Mouse (Mus musculus): Measurements from ENCODE around the gene Pdlim7.

The Pdlim7 gene

DNA sequence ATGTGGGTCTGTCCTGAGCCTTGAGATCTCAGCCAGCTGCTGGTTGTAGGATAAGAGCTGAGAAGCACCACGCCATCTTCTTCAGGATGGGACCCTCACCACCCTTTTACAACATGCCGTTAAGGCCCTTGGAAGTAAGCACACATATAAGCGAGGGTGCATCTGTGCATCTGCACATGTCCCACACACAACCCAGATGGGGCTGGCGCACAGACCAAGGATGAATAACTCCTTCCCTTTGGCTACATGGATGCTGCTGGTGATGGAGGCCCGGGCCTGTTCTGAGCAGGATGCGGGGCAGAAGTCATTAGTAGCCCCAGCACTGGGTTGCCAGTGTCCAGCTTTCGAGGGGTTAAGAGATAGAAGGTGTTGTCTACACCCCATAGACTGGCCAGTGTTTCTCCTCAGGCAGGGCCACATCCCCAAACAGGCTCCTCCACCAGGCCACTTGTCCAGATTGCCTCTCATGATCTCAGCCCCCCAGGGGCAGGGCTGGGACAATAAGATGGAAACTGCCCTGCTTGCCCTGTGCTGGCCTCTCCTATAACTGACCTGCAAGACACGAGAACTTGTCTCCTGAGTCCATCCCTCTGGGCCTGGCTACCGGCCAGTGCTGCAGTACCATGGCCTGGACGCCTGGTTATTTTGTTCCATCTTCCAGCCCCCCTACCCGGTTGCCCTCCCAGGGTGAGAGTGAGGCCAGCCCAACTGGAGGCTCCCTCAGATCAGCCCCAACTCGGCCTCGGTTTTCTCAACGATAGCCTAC lies 27.3 kb downstream of the Pdlim7 start:
- peak; percentile 43 for DNase-seq (ENCODE audit: low spot score)

DNA sequence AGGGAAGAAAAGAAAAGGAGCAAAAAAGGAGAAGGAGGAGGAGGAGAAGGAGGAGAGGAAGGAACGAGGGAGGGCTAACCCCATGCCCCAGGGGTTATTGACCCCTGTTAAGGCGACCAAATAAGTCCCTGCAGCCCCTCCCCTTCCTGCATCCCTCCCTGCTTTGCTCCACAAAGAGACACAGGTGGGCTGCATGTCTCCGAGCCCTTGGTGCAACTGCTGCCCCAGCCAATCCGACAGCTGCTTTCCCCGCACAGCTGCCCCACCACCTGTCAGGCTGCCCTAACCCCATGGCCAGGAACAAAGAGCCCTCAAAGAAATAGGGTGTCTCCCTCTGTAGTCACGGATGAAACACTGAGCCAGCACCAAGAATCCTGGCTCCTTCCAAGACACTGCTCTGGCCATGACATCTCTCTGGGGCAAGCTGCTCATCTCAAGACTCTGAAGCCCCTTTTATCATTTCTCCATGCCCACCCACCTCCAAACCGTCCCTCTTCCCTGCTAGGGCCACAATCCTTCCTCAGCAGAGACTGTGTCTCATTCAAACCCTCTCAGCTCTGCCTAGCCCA lies 28.9 kb downstream of the Pdlim7 start:
- DNase-seq (ENCODE audit: low spot score), result no peak

DNA sequence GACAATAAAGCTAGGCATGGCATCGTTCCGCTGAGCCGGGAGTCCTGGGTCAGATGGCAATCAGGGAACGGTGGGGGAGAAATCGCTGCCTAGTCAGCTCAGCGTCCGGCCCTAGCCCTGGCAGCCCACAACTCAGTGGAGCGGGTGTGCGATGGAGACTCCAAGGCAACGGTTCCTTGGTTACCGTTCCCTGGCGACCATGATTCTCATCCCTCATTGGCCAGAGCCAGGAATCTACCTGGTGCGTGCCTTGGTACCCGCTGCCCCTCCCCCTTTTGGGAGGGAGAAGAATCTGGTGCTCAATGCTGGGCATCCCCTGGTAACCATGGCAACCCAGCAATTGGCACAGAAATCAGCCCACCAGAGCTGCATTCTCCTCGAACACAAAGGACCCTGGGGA lies 29.9 kb downstream of the Pdlim7 start:
- DNase-seq (ENCODE audit: low spot score), result peak; percentile 73

- no peak for DNase-seq (ENCODE audit: low spot score)
Observed at GRCm38 (mm10) chr13:55483071-55483470, 30.4 kb downstream of the Pdlim7 start.

DNA sequence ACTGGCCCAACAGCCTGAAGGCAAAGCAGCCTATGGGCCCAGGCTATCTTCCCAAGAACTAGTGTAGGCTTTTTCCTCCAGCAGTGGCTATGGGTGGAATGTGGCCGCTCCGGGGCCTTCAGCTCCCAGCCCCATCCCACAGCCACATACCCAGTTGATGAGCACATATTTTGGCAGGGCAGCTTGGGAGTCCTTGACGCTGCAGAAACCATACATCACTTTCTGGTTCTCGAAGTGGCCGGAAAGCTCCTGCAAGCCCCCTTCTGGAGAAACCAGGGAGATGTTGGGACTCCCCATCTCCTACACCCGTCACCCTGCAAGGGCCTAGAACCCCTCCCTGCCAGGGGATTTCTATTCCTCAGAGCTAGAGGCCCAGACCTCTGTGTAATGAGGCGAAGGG lies 30.9 kb downstream of the Pdlim7 start:
- no peak for DNase-seq (ENCODE audit: low spot score)

GRCm38 (mm10) chr13:55479929-55480328 lies 33.5 kb downstream of the Pdlim7 start:
- no peak for DNase-seq (ENCODE audit: low spot score)

DNA sequence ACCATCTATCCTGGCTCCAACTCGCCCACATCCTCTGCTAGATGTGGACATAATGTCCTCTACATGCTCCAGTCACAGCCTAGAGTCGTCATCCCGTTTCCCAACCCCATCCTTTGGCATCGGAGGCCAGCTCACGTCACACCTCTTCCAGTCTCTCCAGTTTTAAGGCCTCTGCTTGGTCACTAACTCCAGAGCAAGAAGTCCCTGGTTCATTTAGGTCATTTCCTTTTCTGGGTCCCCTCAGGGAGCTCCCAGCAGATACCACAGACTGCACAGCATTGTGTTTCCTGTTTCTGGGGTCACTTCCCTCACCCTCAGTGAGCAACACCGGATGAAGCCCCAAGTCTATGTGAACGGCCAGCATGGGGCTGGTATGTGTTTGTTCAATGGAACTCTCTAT lies 34.5 kb downstream of the Pdlim7 start:
- no peak for DNase-seq (ENCODE audit: low spot score)

DNA sequence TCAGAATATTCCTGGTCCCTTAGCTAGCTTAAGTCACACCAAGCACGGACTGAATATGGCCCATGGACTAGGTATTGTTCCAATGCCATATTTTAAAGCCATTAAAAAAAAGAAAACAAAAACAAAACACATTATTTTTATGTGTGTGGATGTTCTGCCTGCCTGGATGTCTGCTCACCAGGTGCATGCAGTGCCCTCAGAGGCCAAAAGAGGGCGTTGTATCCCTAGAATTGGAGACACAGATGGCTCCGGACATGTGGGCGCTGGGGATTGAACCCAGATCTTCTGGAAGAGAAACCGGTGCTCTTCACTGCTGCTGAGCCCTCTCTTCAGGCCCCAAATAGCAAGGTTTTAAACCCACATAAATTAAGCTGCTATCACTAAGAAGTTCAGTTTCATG lies 35.4 kb downstream of the Pdlim7 start:
- peak; percentile 66 for DNase-seq (ENCODE audit: low spot score)

GRCm38 (mm10) chr13:55477492-55477891 lies 36.0 kb downstream of the Pdlim7 start:
- DNase-seq (ENCODE audit: low spot score), result no peak

- no peak for DNase-seq (ENCODE audit: low spot score)
Observed at GRCm38 (mm10) chr13:55476256-55476655, 37.2 kb downstream of the Pdlim7 start.

- DNase-seq (ENCODE audit: low spot score), result no peak
Observed at GRCm38 (mm10) chr13:55475750-55476149, 37.7 kb downstream of the Pdlim7 start.

- DNase-seq (ENCODE audit: low spot score), result peak; percentile 66
Observed at GRCm38 (mm10) chr13:55474621-55475069, 38.8 kb downstream of the Pdlim7 start.

- no peak for DNase-seq (ENCODE audit: low spot score)
Observed at GRCm38 (mm10) chr13:55473961-55474360, 39.5 kb downstream of the Pdlim7 start.

- peak; percentile 56 for DNase-seq (ENCODE audit: low spot score)
Observed at GRCm38 (mm10) chr13:55473076-55473831, 40.2 kb downstream of the Pdlim7 start.

DNA sequence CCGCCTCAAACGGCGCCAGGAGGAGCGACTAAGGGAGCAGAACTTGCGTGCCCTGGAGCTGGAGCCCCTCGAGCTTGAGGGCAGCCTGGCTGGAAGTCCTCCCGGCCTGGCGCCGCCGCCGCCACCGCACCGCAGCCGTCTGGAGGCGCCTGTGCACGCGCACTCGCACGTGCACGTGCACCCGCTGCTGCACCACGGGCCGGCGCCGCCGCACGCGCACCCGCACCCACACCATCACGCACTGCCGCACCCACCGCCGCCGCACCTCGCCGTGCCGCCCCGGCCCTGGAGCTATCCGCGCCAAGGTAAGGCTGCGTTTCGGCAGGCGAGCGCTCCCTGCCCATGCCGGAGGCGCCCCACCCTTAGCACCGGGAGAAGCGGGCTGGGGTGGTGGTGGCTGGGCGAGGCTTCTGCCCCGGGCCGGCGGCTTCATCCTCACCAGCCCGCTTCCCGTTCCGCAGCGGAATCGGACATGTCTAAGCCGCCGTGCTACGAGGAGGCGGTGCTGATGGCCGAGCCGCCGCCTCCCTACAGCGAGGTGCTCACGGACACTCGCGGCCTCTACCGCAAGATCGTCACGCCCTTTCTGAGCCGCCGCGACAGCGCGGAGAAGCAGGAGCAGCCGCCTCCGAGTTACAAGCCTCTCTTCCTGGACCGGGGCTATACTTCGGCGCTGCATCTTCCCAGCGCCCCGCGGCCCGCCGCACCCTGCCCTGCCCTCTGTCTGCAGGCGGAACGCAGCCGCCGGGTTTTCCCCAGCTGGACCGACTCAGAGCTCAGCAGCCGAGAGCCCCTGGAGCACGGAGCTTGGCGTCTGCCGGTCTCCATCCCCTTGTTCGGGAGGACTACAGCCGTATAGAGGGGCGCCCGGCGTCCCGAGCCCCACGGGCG lies 41.1 kb downstream of the Pdlim7 start:
- DNase-seq (ENCODE audit: low spot score), result peak; percentile 70

GRCm38 (mm10) chr13:55471819-55472131 lies 41.7 kb downstream of the Pdlim7 start:
- no peak for DNase-seq (ENCODE audit: low spot score)

- DNase-seq (ENCODE audit: low spot score), result peak; percentile 92
Observed at GRCm38 (mm10) chr13:55471156-55471818, 42.2 kb downstream of the Pdlim7 start.

- DNase-seq (ENCODE audit: low spot score), result no peak
Observed at GRCm38 (mm10) chr13:55470372-55470771, 43.1 kb downstream of the Pdlim7 start.

GRCm38 (mm10) chr13:55468851-55469560 lies 44.5 kb downstream of the Pdlim7 start:
- DNase-seq (ENCODE audit: low spot score), result peak; percentile 74

DNA sequence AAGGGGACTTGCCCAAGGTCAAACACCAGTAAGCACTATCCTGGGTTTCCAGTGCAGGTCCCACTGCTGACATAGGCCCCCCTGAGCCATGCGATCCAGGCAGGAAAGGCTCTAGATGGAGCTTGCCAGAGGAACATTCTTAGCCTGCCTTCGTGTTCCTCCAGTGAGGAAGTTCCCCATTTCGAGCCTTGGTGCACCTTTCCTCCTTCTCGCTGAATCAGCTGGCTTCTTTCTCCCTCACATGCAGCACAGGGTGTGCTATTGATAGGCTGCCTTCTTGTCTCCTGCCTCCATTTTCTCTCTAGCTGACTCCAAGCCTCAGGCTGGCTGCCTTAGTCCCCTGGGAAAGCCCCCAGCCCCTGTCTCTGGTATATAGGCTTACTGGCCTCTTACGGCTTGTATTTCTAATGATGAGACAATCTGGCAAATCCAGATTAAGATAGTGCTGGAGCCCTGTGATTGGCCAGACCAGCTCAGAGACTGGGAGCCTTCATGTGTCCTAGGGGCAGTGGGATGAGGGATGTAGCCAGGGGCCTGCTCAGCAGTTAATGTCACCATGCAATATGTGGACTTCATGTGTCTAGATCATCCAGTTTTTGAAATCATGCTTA lies 47.5 kb downstream of the Pdlim7 start:
- peak; percentile 32 for DNase-seq (ENCODE audit: low spot score)
